Mouse (Mus musculus): ENCODE data around the gene Bach1. TPM values are rescaled to one million over a fixed set of nuclear protein-coding genes. Genes with fewer than 3 reads are reported as not detected.

The Bach1 gene
- 8.2 and 9.8 TPM in 2 replicates for polyA plus RNA-seq (2015; fragmentation: Nextera tagmentation; extraction: Ambion mirVana)

- peak within 1 kb of the TSS; percentile 66 for H3K4me3 ChIP-seq (ENCODE audit: low read length)
- H3K36me3 ChIP-seq (ENCODE audit: control insufficient read depth, insufficient read depth) = no peaks in the 10 kb centered on the region
- peak within 1 kb of the TSS; percentile 91 for H3K9ac ChIP-seq (ENCODE audit: low read length)
- H3K4me1 ChIP-seq (ENCODE audit: control insufficient read depth, insufficient read depth, low read length) = peaks cover 22% of the 10 kb centered on the region
- H3K4me2 ChIP-seq (ENCODE audit: low read depth, low read length) = peak within 1 kb of the TSS; percentile 72
- no peaks in the 10 kb centered on the region for H3K9me3 ChIP-seq (replicated peaks; ENCODE audit: control insufficient read depth, low read length)
- H3K27ac ChIP-seq (ENCODE audit: low read length) = peak within 1 kb of the TSS; percentile 91
- ATAC-seq (replicated peaks; ENCODE audit: extremely low read depth, insufficient read depth, low FRiP score) = peak; percentile 94
- no peaks in the 10 kb centered on the region for H3K27me3 ChIP-seq (ENCODE audit: control insufficient read depth, insufficient read depth, low read length)
- under 1% methylated on average over 82 of the region's 84 CpGs for WGBS
Observed at GRCm38 (mm10) chr16:87698692-87699305, at the start of gene Bach1. Bach1 (plus strand) TSS chr16:87698945.

- no peak overlapping the region for H3K4me3 ChIP-seq (ENCODE audit: low read length)
- no peaks in the 10 kb centered on the region for H3K27me3 ChIP-seq (ENCODE audit: control insufficient read depth, insufficient read depth, low read length)
- H3K27ac ChIP-seq (ENCODE audit: low read length) = no peak overlapping the region
- H3K9me3 ChIP-seq (replicated peaks; ENCODE audit: control insufficient read depth, low read length) = no peaks in the 10 kb centered on the region
- no peak for ATAC-seq (replicated peaks; ENCODE audit: extremely low read depth, insufficient read depth, low FRiP score)
- H3K36me3 ChIP-seq (ENCODE audit: control insufficient read depth, insufficient read depth) = no peaks in the 10 kb centered on the region
- 39% methylated on average over 8 of the region's 8 CpGs for WGBS
- H3K4me2 ChIP-seq (ENCODE audit: low read depth, low read length) = no peak overlapping the region
- H3K9ac ChIP-seq (ENCODE audit: low read length) = no peak overlapping the region
- H3K4me1 ChIP-seq (ENCODE audit: control insufficient read depth, insufficient read depth, low read length) = no peaks in the 10 kb centered on the region
Observed at GRCm38 (mm10) chr16:87652344-87652743, 46.4 kb upstream of the Bach1 start.

- ATAC-seq (replicated peaks; ENCODE audit: extremely low read depth, insufficient read depth, low FRiP score) = no peak
- no peaks in the 10 kb centered on the region for H3K4me1 ChIP-seq (ENCODE audit: control insufficient read depth, insufficient read depth, low read length)
- no peaks in the 10 kb centered on the region for H3K27me3 ChIP-seq (ENCODE audit: control insufficient read depth, insufficient read depth, low read length)
- no peak overlapping the region for H3K4me2 ChIP-seq (ENCODE audit: low read depth, low read length)
- H3K4me3 ChIP-seq (ENCODE audit: low read length) = no peak overlapping the region
- 86% methylated on average over 13 of the region's 13 CpGs for WGBS
- H3K9me3 ChIP-seq (replicated peaks; ENCODE audit: control insufficient read depth, low read length) = no peaks in the 10 kb centered on the region
- H3K9ac ChIP-seq (ENCODE audit: low read length) = no peak overlapping the region
- H3K27ac ChIP-seq (ENCODE audit: low read length) = no peak overlapping the region
- no peaks in the 10 kb centered on the region for H3K36me3 ChIP-seq (ENCODE audit: control insufficient read depth, insufficient read depth)
Observed at GRCm38 (mm10) chr16:87652924-87653323, 45.8 kb upstream of the Bach1 start.

GRCm38 (mm10) chr16:87654016-87654575, 44.6 kb upstream of the Bach1 start:
- Histone ChIP-seq H3K27me3 (ENCODE audit: control insufficient read depth, insufficient read depth, low read length) (no peaks in the 10 kb centered on the region), H3K4me2 (ENCODE audit: low read depth, low read length) (no peak overlapping the region), H3K9ac (ENCODE audit: low read length) (no peak overlapping the region), H3K4me1 (ENCODE audit: control insufficient read depth, insufficient read depth, low read length) (no peaks in the 10 kb centered on the region), H3K9me3 (replicated peaks; ENCODE audit: control insufficient read depth, low read length) (no peaks in the 10 kb centered on the region), H3K27ac (ENCODE audit: low read length) (peak overlapping the region; percentile 25; the same call in 1 of the 2 replicates), H3K4me3 (ENCODE audit: low read length) (no peak overlapping the region), H3K36me3 (ENCODE audit: control insufficient read depth, insufficient read depth) (no peaks in the 10 kb centered on the region)
- 64% methylated on average over 11 of the region's 11 CpGs for WGBS
- peak; percentile 69; the same call in 1 of the 2 replicates for ATAC-seq (replicated peaks; ENCODE audit: extremely low read depth, insufficient read depth, low FRiP score)

- Histone ChIP-seq H3K4me1 (ENCODE audit: control insufficient read depth, insufficient read depth, low read length) (no peaks in the 10 kb centered on the region), H3K4me2 (ENCODE audit: low read depth, low read length) (no peak overlapping the region), H3K36me3 (ENCODE audit: control insufficient read depth, insufficient read depth) (no peaks in the 10 kb centered on the region), H3K27ac (ENCODE audit: low read length) (no peak overlapping the region), H3K27me3 (ENCODE audit: control insufficient read depth, insufficient read depth, low read length) (no peaks in the 10 kb centered on the region), H3K9me3 (replicated peaks; ENCODE audit: control insufficient read depth, low read length) (no peaks in the 10 kb centered on the region), H3K4me3 (ENCODE audit: low read length) (no peak overlapping the region), H3K9ac (ENCODE audit: low read length) (no peak overlapping the region)
- no peak for ATAC-seq (replicated peaks; ENCODE audit: extremely low read depth, insufficient read depth, low FRiP score)
- 70% methylated on average over 5 of the region's 5 CpGs for WGBS
Observed at GRCm38 (mm10) chr16:87655005-87655404, 43.7 kb upstream of the Bach1 start.

GRCm38 (mm10) chr16:87655579-87655978, 43.2 kb upstream of the Bach1 start:
- H3K27ac ChIP-seq (ENCODE audit: low read length) = no peak overlapping the region
- 73% methylated on average over 9 of the region's 9 CpGs for WGBS
- H3K36me3 ChIP-seq (ENCODE audit: control insufficient read depth, insufficient read depth) = no peaks in the 10 kb centered on the region
- H3K9ac ChIP-seq (ENCODE audit: low read length) = no peak overlapping the region
- ATAC-seq (replicated peaks; ENCODE audit: extremely low read depth, insufficient read depth, low FRiP score) = no peak
- H3K4me1 ChIP-seq (ENCODE audit: control insufficient read depth, insufficient read depth, low read length) = no peaks in the 10 kb centered on the region
- H3K4me2 ChIP-seq (ENCODE audit: low read depth, low read length) = no peak overlapping the region
- H3K27me3 ChIP-seq (ENCODE audit: control insufficient read depth, insufficient read depth, low read length) = no peaks in the 10 kb centered on the region
- H3K9me3 ChIP-seq (replicated peaks; ENCODE audit: control insufficient read depth, low read length) = no peaks in the 10 kb centered on the region
- H3K4me3 ChIP-seq (ENCODE audit: low read length) = no peak overlapping the region

- Histone ChIP-seq H3K4me3 (ENCODE audit: low read length) (no peak overlapping the region), H3K4me1 (ENCODE audit: control insufficient read depth, insufficient read depth, low read length) (no peaks in the 10 kb centered on the region; the same call in 1 of the 2 replicates), H3K36me3 (ENCODE audit: control insufficient read depth, insufficient read depth) (no peaks in the 10 kb centered on the region), H3K27me3 (ENCODE audit: control insufficient read depth, insufficient read depth, low read length) (no peaks in the 10 kb centered on the region), H3K27ac (ENCODE audit: low read length) (no peak overlapping the region), H3K9ac (ENCODE audit: low read length) (no peak overlapping the region), H3K9me3 (replicated peaks; ENCODE audit: control insufficient read depth, low read length) (no peaks in the 10 kb centered on the region), H3K4me2 (ENCODE audit: low read depth, low read length) (no peak overlapping the region)
- WGBS = 77% methylated on average over 4 of the region's 4 CpGs
- ATAC-seq (replicated peaks; ENCODE audit: extremely low read depth, insufficient read depth, low FRiP score) = no peak
Observed at GRCm38 (mm10) chr16:87656771-87657170, 42.0 kb upstream of the Bach1 start.

- Histone ChIP-seq H3K27me3 (ENCODE audit: control insufficient read depth, insufficient read depth, low read length) (no peaks in the 10 kb centered on the region), H3K9ac (ENCODE audit: low read length) (no peak overlapping the region)
- WGBS = 90% methylated on average over 9 of the region's 9 CpGs
Observed at GRCm38 (mm10) chr16:87657291-87657690, 41.5 kb upstream of the Bach1 start.

GRCm38 (mm10) chr16:87661024-87661471, 37.7 kb upstream of the Bach1 start:
- peak overlapping the region; percentile 40 for H3K27ac ChIP-seq (ENCODE audit: low read length)
- peak; percentile 75 for ATAC-seq (replicated peaks; ENCODE audit: extremely low read depth, insufficient read depth, low FRiP score)
- peak overlapping the region; percentile 49 for H3K4me2 ChIP-seq (ENCODE audit: low read depth, low read length)

More at GRCm38 (mm10) chr16:87657291-87657690, 41.5 kb upstream of the Bach1 start:
- Histone ChIP-seq H3K36me3 (ENCODE audit: control insufficient read depth, insufficient read depth) (no peaks in the 10 kb centered on the region), H3K4me2 (ENCODE audit: low read depth, low read length) (no peak overlapping the region), H3K4me1 (ENCODE audit: control insufficient read depth, insufficient read depth, low read length) (no peaks in the 10 kb centered on the region; the same call in 1 of the 2 replicates), H3K4me3 (ENCODE audit: low read length) (no peak overlapping the region), H3K9me3 (replicated peaks; ENCODE audit: control insufficient read depth, low read length) (no peaks in the 10 kb centered on the region), H3K27ac (ENCODE audit: low read length) (no peak overlapping the region)
- ATAC-seq (replicated peaks; ENCODE audit: extremely low read depth, insufficient read depth, low FRiP score) = no peak

More at GRCm38 (mm10) chr16:87661024-87661471, 37.7 kb upstream of the Bach1 start:
- 44% methylated on average over 12 of the region's 12 CpGs for WGBS
- Histone ChIP-seq H3K9me3 (replicated peaks; ENCODE audit: control insufficient read depth, low read length) (no peaks in the 10 kb centered on the region), H3K36me3 (ENCODE audit: control insufficient read depth, insufficient read depth) (no peaks in the 10 kb centered on the region), H3K4me1 (ENCODE audit: control insufficient read depth, insufficient read depth, low read length) (no peaks in the 10 kb centered on the region; the same call in none of the 2 replicates), H3K4me3 (ENCODE audit: low read length) (peak overlapping the region; percentile 4), H3K27me3 (ENCODE audit: control insufficient read depth, insufficient read depth, low read length) (no peaks in the 10 kb centered on the region), H3K9ac (ENCODE audit: low read length) (no peak overlapping the region)
